Mouse (Mus musculus) MEL (cell line): ENCODE data around the gene Tnk2. TPM values are rescaled to one million over a fixed set of nuclear protein-coding genes. Genes with fewer than 3 reads are reported as not detected.

Experiments
- DNase-seq: peaks from one replicate; pipeline ENCODE4 v3.0.0; 2011; ENCODE audit warnings: low read depth, low spot score
- H3K27ac ChIP-seq: 2 replicates; pipeline ENCODE4 v1.5.1; 2012; ENCODE audit warnings: low read depth, mild to moderate bottlenecking, control low read depth, low read length, moderate library complexity; ENCODE audit not compliant: control insufficient read depth
- H3K27me3 ChIP-seq, 2 experiments: fragments of 150-350 bp in 1 of 2; sonication (generic) in 1 of 2; 2 replicates each; pipeline ENCODE4 v1.6.1; 2012; ENCODE audit warnings: low read length in 2 of 2, mild to moderate bottlenecking in 2 of 2, improper control_type of control experiment in 1 of 2, moderate library complexity in 1 of 2; ENCODE audit not compliant: insufficient read depth in 2 of 2, control insufficient read depth in 1 of 2
- H3K36me3 ChIP-seq, 2 experiments: 2 replicates each; pipeline ENCODE4 v1.6.1; 2012 to 2014; ENCODE audit warnings: low read length in 2 of 2, improper control_type of control experiment in 1 of 2, inconsistent platforms in 1 of 2, mild to moderate bottlenecking in 1 of 2; ENCODE audit not compliant: insufficient read depth in 2 of 2, control insufficient read depth in 1 of 2
- H3K4me1 ChIP-seq, 2 experiments: fragments of 150-350 bp in 1 of 2; sonication (generic) in 1 of 2; 2 replicates each; pipeline ENCODE4 v1.6.1; 2012; ENCODE audit warnings: low read length in 2 of 2, improper control_type of control experiment in 1 of 2, mild to moderate bottlenecking in 1 of 2; ENCODE audit not compliant: insufficient read depth in 2 of 2, control insufficient read depth in 1 of 2
- H3K4me3 ChIP-seq, 2 experiments: fragments of 150-350 bp in 1 of 2; sonication (generic) in 1 of 2; 2 replicates each; pipeline ENCODE4 v1.5.1; 2012; ENCODE audit warnings: low read depth in 2 of 2, low read length in 2 of 2, mild to moderate bottlenecking in 2 of 2, moderate library complexity in 2 of 2, control low read depth in 1 of 2, improper control_type of control experiment in 1 of 2; ENCODE audit not compliant: control insufficient read depth in 1 of 2, insufficient read depth in 1 of 2
- H3K79me2 ChIP-seq: 2 replicates; pipeline ENCODE4 v1.6.1; 2012; ENCODE audit warnings: mild to moderate bottlenecking, low read length, moderate library complexity; ENCODE audit not compliant: control insufficient read depth, poor library complexity, insufficient read depth
- H3K9ac ChIP-seq: 2 replicates; pipeline ENCODE4 v1.6.1; 2012; ENCODE audit warnings: low read depth, mild to moderate bottlenecking, control low read depth, low read length, moderate library complexity; ENCODE audit not compliant: control insufficient read depth, poor library complexity, severe bottlenecking
- H3K9me3 ChIP-seq: fragments of 150-350 bp; sonication (generic); replicated peaks from 2 replicates; pipeline ENCODE4 v1.6.1; 2012; ENCODE audit warnings: mild to moderate bottlenecking, low read length, improper control_type of control experiment, moderate library complexity; ENCODE audit not compliant: insufficient read depth
- CHD1 ChIP-seq: IDR thresholded peaks from 2 replicates; pipeline ENCODE4 v1.6.1; 2012; ENCODE audit warnings: low read depth, mild to moderate bottlenecking, inconsistent platforms, low read length, improper control_type of control experiment
- CHD2 ChIP-seq: IDR thresholded peaks from 2 replicates; pipeline ENCODE4 v1.6.1; 2011; ENCODE audit warnings: low read length, improper control_type of control experiment
- CTCF ChIP-seq, 3 experiments: IDR thresholded peaks in 2 of 3; conservative IDR thresholded peaks in 1 of 3; 2 replicates each; pipeline ENCODE4 v1.5.1; 2011 to 2012; ENCODE audit warnings: low read length in 3 of 3, low read depth in 2 of 3, mild to moderate bottlenecking in 2 of 3, improper control_type of control experiment in 1 of 3, inconsistent platforms in 1 of 3, mixed read lengths in 1 of 3, moderate library complexity in 1 of 3; ENCODE audit not compliant: control insufficient read depth in 1 of 3, insufficient read depth in 1 of 3, poor library complexity in 1 of 3, severe bottlenecking in 1 of 3
- ELF1 ChIP-seq: IDR thresholded peaks from 2 replicates; pipeline ENCODE4 v1.6.1; 2014; ENCODE audit warnings: low read depth, mild to moderate bottlenecking, inconsistent platforms, low read length, improper control_type of control experiment, moderate library complexity
- GATA1 ChIP-seq: IDR thresholded peaks from 2 replicates; pipeline ENCODE4 v1.6.1; 2011; ENCODE audit warnings: low read depth, low read length, improper control_type of control experiment
- HCFC1 ChIP-seq: IDR thresholded peaks from 2 replicates; pipeline ENCODE4 v1.6.1; 2012; ENCODE audit warnings: low read depth, mild to moderate bottlenecking, inconsistent platforms, low read length, improper control_type of control experiment, moderate library complexity
- JUND ChIP-seq: IDR thresholded peaks from 2 replicates; pipeline ENCODE4 v1.6.1; 2011; ENCODE audit warnings: low read depth, mild to moderate bottlenecking, improper control_type of control experiment, low read length
- MAZ ChIP-seq: IDR thresholded peaks from 2 replicates; pipeline ENCODE4 v1.6.1; 2012; ENCODE audit warnings: low read depth, mild to moderate bottlenecking, inconsistent platforms, low read length, improper control_type of control experiment
- NRF1 ChIP-seq: IDR thresholded peaks from 2 replicates; pipeline ENCODE4 v1.6.1; 2014; ENCODE audit warnings: low read depth, mild to moderate bottlenecking, inconsistent platforms, low read length, improper control_type of control experiment, moderate library complexity; ENCODE audit not compliant: poor library complexity, insufficient read depth, severe bottlenecking
- POLR2AphosphoS5 ChIP-seq: IDR thresholded peaks from 2 replicates; pipeline ENCODE4 v1.6.1; 2012; ENCODE audit warnings: low read depth, borderline replicate concordance, mild to moderate bottlenecking, inconsistent platforms, low read length, moderate library complexity, mixed read lengths
- RAD21 ChIP-seq: IDR thresholded peaks from 2 replicates; pipeline ENCODE4 v1.6.1; 2011; ENCODE audit warnings: mild to moderate bottlenecking, low read depth, low read length, improper control_type of control experiment
- RCOR1 ChIP-seq: IDR thresholded peaks from 2 replicates; pipeline ENCODE4 v1.6.1; 2012; ENCODE audit warnings: low read depth, mild to moderate bottlenecking, inconsistent platforms, low read length, improper control_type of control experiment
- SMC3 ChIP-seq: IDR thresholded peaks from 2 replicates; pipeline ENCODE4 v1.6.1; 2011; ENCODE audit warnings: low read depth, low read length, improper control_type of control experiment
- UBTF ChIP-seq: IDR thresholded peaks from 2 replicates; pipeline ENCODE4 v1.6.1; 2012; ENCODE audit warnings: low read depth, mild to moderate bottlenecking, inconsistent platforms, low read length, improper control_type of control experiment, moderate library complexity, borderline replicate concordance; ENCODE audit not compliant: insufficient read depth
- USF1 ChIP-seq: IDR thresholded peaks from 2 replicates; pipeline ENCODE4 v1.6.1; 2014; ENCODE audit warnings: low read depth, mild to moderate bottlenecking, inconsistent platforms, low read length, improper control_type of control experiment, moderate library complexity
- USF2 ChIP-seq, 2 experiments: IDR thresholded peaks; 2 replicates each; pipeline ENCODE4 v1.6.1; 2011 to 2012; ENCODE audit warnings: improper control_type of control experiment in 2 of 2, low read length in 2 of 2, borderline replicate concordance in 1 of 2, inconsistent platforms in 1 of 2, low read depth in 1 of 2, mild to moderate bottlenecking in 1 of 2; ENCODE audit not compliant: insufficient read depth in 1 of 2
- ZC3H11A ChIP-seq: IDR thresholded peaks from 2 replicates; pipeline ENCODE4 v1.6.1; 2012; ENCODE audit warnings: low read depth, mild to moderate bottlenecking, inconsistent platforms, low read length, improper control_type of control experiment
- ZKSCAN1 ChIP-seq: IDR thresholded peaks from 2 replicates; pipeline ENCODE4 v1.6.1; 2012; ENCODE audit warnings: low read depth, mild to moderate bottlenecking, inconsistent platforms, low read length, improper control_type of control experiment, moderate library complexity
- polyA plus RNA-seq, 2 experiments: library from polyadenylated mRNA; stranded (reverse) in 1 of 2; unstranded in 1 of 2; fragments of >175 nt in 1 of 2; fragments of >200 nt in 1 of 2; gene quantifications; 2 replicates each; pipeline versions ENCODE4 v1.2.1 to v1.2.4; 2012; ENCODE audit warnings: low replicate concordance in 2 of 2, low read depth in 1 of 2; ENCODE audit not compliant: insufficient read length in 2 of 2, insufficient read depth in 1 of 2, missing spikeins in 1 of 2
- total RNA-seq: library from RNA; depleted of rRNA; stranded (reverse); fragments of 300-350 nt; gene quantifications from 2 replicates; pipeline ENCODE4 v1.2.3, GENCODE M21; 2012

The Tnk2 gene
- total and polyA plus RNA-seq, 3 experiments, result 34.8 to 77.0 TPM; not detected in 1

DNA sequence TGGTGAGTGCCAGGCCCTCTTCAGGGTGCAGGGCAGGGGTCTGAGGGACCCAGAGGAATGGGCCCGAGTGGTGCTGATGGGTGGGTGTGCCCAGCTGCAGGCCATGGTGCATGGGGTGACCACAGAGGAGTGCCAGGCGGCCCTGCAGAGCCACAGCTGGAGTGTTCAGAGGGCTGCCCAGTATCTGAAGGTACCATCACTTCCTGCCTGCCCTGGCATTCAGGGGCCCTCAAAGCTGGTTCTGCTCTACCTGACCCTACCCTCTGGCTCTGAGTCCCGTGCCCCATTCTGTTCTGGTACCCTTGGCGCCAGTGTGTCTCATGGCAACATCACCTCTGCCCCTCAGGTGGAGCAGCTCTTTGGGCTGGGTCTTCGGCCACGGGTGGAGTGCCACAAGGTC, 37.1 kb downstream of the Tnk2 start:
- Histone ChIP-seq H3K27me3 (no peaks in the 10 kb centered on the region), H3K4me3 (no peak overlapping the region), H3K9ac (no peak overlapping the region), H3K79me2 (no peaks in the 10 kb centered on the region), H3K27ac (no peak overlapping the region), H3K36me3 (no peaks in the 10 kb centered on the region; a peak in 2 of 4 replicates), H3K4me1 (no peaks in the 10 kb centered on the region), H3K9me3 (no peaks in the 10 kb centered on the region)
- TF ChIP-seq RAD21, result no peak
- TF ChIP-seq CHD2, result no peak
- no peak for TF ChIP-seq NRF1
- TF ChIP-seq USF2 (IDR thresholded peaks at IDR 0.05; ENCODE audit: borderline replicate concordance in 1 of 2, insufficient read depth in 1 of 2, low read depth in 1 of 2, low read length in 2 of 2), result no peak
- no peak for TF ChIP-seq JUND
- TF ChIP-seq ELF1, result no peak
- no peak for TF ChIP-seq POLR2AphosphoS5
- no peak for DNase-seq

DNA sequence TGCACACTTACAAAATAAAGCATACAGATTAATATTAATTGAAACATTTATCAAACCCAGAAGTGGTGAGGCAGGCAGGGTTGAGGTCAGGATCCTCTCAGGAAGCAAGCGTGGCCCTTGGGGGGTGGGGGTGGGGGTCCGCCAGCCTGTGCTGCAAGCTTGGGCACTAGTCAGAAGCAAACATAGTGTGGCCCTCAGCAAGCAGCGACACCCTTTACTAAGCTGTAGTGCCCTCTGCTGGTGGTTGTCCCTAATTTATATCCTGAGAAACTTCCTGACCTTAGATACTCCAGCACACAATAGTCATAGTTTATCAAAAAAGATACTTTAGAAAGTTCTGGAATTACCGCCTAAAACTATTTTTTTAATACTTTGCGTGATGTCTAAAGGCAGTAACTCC, 38.5 kb downstream of the Tnk2 start:
- Histone ChIP-seq H3K36me3 (no peaks in the 10 kb centered on the region; a peak in 2 of 4 replicates), H3K27me3 (no peaks in the 10 kb centered on the region), H3K9ac (no peak overlapping the region), H3K79me2 (no peaks in the 10 kb centered on the region), H3K4me1 (no peaks in the 10 kb centered on the region), H3K27ac (no peak overlapping the region), H3K9me3 (no peaks in the 10 kb centered on the region), H3K4me3 (no peak overlapping the region)
- TF ChIP-seq RAD21, result peak; percentile 83
- no peak for TF ChIP-seq POLR2AphosphoS5
- TF ChIP-seq GATA1, result no peak
- 0 out of 2 replicates have a peak, but pooled peaks have one; percentile 37 for TF ChIP-seq ZKSCAN1
- TF ChIP-seq RCOR1, result no peak
- peak; percentile 80 for TF ChIP-seq ZC3H11A
- TF ChIP-seq CHD1, result no peak
- TF ChIP-seq CTCF (IDR thresholded peaks at IDR 0.05 in 2 of 3, conservative IDR thresholded peaks at IDR 0.05 in 1 of 3; ENCODE audit: control insufficient read depth in 1 of 3, insufficient read depth in 1 of 3, low read depth in 2 of 3, low read length in 3 of 3, poor library complexity in 1 of 3, severe bottlenecking in 1 of 3), result peak; percentile 61 to 87 (median 73)
- TF ChIP-seq SMC3, result peak; percentile 90
- TF ChIP-seq USF1, result no peak
- TF ChIP-seq HCFC1, result 0 out of 2 replicates have a peak, but pooled peaks have one; percentile 23
- no peak for TF ChIP-seq MAZ
- no peak for TF ChIP-seq UBTF
- peak; percentile 79 for DNase-seq
